Mouse (Mus musculus): Measurements from ENCODE around the gene Trem1.

DNA sequence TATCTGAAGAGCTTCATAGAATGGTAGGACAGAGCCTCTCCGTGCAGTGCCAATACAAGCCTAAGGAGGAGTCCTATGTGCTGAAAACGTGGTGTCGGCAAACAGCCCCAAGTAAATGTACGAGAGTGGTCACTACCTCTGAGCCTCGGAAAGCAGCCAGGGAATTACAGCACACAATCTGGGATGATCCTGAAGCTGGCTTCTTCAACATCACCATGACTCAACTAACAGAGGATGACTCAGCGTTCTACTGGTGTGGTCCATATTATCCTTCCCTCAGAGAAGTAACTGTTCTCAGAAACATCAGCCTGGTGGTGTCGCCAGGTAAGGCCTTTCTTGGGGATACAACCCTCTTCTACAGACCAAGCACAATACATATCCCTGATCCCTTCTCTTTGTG lies 32.1 kb downstream of the Trem1 start:
- TF ChIP-seq FLI1 (IDR thresholded peaks at IDR 0.05; ENCODE audit: low read length) = no peak
- TF ChIP-seq GATA1 (IDR thresholded peaks at IDR 0.05; ENCODE audit: borderline replicate concordance, low read length) = no peak
